Mouse (Mus musculus): ENCODE data around the gene Hdgfl2. TPM values are rescaled to one million over a fixed set of nuclear protein-coding genes. Genes with fewer than 3 reads are reported as not detected.

Hdgfl2 gene
- polyA plus RNA-seq (2014; fragmentation: Nextera tagmentation; extraction: Ambion mirVana) = 111 and 119 TPM in 2 replicates

GRCm38 (mm10) chr17:56078880-56079795 is at the start of gene Hdgfl2:
TSS of gene Hdgfl2 (plus strand) at chr17:56079634.
- WGBS = under 1% methylated on average over 61 of the region's 61 CpGs
- Histone ChIP-seq H3K36me3 (ENCODE audit: control insufficient read depth, insufficient read depth, low read length) (no peaks in the 10 kb centered on the region), H3K27me3 (replicated peaks; ENCODE audit: control insufficient read depth, insufficient read depth, low read length) (no peaks in the 10 kb centered on the region), H3K27ac (ENCODE audit: low read depth, low read length) (peak within 1 kb of the TSS; percentile 58; the same call in 1 of the 2 replicates), H3K4me1 (replicated peaks; ENCODE audit: control insufficient read depth, insufficient read depth, low read length) (peaks cover 18% of the 10 kb centered on the region), H3K9ac (ENCODE audit: low read depth, low read length) (peak within 1 kb of the TSS; percentile 74), H3K4me3 (ENCODE audit: low read depth, low read length) (peak within 1 kb of the TSS; percentile 71), H3K9me3 (ENCODE audit: control insufficient read depth, low read length) (no peaks in the 10 kb centered on the region), H3K4me2 (peak within 1 kb of the TSS; percentile 92)
- DNase-seq (ENCODE audit: low spot score) = peak; percentile 99
- ATAC-seq (replicated peaks; ENCODE audit: low FRiP score) = peak; percentile 90

- peaks cover 19% of the 10 kb centered on the region for H3K36me3 ChIP-seq (ENCODE audit: control insufficient read depth, insufficient read depth, low read length)
These were observed 49.1 kb upstream of the Hdgfl2 start for GRCm38 (mm10) chr17:56030238-56030870.

DNA sequence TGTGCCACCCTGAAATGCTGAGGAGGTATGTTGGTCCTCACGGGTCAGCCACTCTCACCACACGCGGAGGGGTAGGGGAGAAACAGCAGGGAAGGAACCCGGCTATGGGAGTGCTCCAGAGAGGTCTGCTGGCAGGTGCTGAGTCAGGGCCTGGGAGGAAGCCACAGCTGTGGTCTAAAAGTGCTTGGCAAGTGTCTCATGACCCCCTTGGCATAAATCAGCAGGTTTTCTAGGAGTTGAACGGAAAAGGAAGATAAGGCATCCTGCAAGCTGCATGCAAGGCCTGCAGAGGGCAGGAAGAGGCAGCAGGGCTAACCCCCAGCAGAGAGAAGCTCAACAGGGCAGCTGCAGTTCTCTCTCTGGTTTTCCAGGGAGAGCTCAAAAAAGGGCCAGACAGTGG is 48.5 kb upstream of the Hdgfl2 start:
- Histone ChIP-seq H3K9ac (ENCODE audit: low read depth, low read length) (no peak overlapping the region), H3K27me3 (replicated peaks; ENCODE audit: control insufficient read depth, insufficient read depth, low read length) (no peaks in the 10 kb centered on the region), H3K27ac (ENCODE audit: low read depth, low read length) (no peak overlapping the region), H3K4me3 (ENCODE audit: low read depth, low read length) (no peak overlapping the region), H3K4me2 (no peak overlapping the region), H3K4me1 (replicated peaks; ENCODE audit: control insufficient read depth, insufficient read depth, low read length) (peaks cover 46% of the 10 kb centered on the region), H3K9me3 (ENCODE audit: control insufficient read depth, low read length) (no peaks in the 10 kb centered on the region), H3K36me3 (ENCODE audit: control insufficient read depth, insufficient read depth, low read length) (peaks cover 19% of the 10 kb centered on the region)
- ATAC-seq (replicated peaks; ENCODE audit: low FRiP score) = peak; percentile 48
- no peak for DNase-seq (ENCODE audit: low spot score)
- 38% methylated on average over 5 of the region's 5 CpGs for WGBS

More at GRCm38 (mm10) chr17:56030238-56030870, 49.1 kb upstream of the Hdgfl2 start:
- no peak overlapping the region for H3K9ac ChIP-seq (ENCODE audit: low read depth, low read length)
- H3K27ac ChIP-seq (ENCODE audit: low read depth, low read length) = no peak overlapping the region
- WGBS = 89% methylated on average over 9 of the region's 9 CpGs
- H3K27me3 ChIP-seq (replicated peaks; ENCODE audit: control insufficient read depth, insufficient read depth, low read length) = no peaks in the 10 kb centered on the region
- ATAC-seq (replicated peaks; ENCODE audit: low FRiP score) = no peak
- H3K9me3 ChIP-seq (ENCODE audit: control insufficient read depth, low read length) = no peaks in the 10 kb centered on the region
- H3K4me3 ChIP-seq (ENCODE audit: low read depth, low read length) = no peak overlapping the region
- no peak overlapping the region for H3K4me2 ChIP-seq
- H3K4me1 ChIP-seq (replicated peaks; ENCODE audit: control insufficient read depth, insufficient read depth, low read length) = peaks cover 43% of the 10 kb centered on the region
- DNase-seq (ENCODE audit: low spot score) = no peak

GRCm38 (mm10) chr17:56031431-56031830 is 48.0 kb upstream of the Hdgfl2 start:
- ATAC-seq (replicated peaks; ENCODE audit: low FRiP score) (no peak), DNase-seq (ENCODE audit: low spot score) (no peak)
- H3K4me2 ChIP-seq = no peak overlapping the region
- peaks cover 46% of the 10 kb centered on the region for H3K4me1 ChIP-seq (replicated peaks; ENCODE audit: control insufficient read depth, insufficient read depth, low read length)
- no peaks in the 10 kb centered on the region for H3K27me3 ChIP-seq (replicated peaks; ENCODE audit: control insufficient read depth, insufficient read depth, low read length)
- WGBS = 91% methylated on average over 7 of the region's 7 CpGs
- H3K9ac ChIP-seq (ENCODE audit: low read depth, low read length) = no peak overlapping the region
- peaks cover 19% of the 10 kb centered on the region for H3K36me3 ChIP-seq (ENCODE audit: control insufficient read depth, insufficient read depth, low read length)
- no peak overlapping the region for H3K4me3 ChIP-seq (ENCODE audit: low read depth, low read length)
- H3K27ac ChIP-seq (ENCODE audit: low read depth, low read length) = no peak overlapping the region
- no peaks in the 10 kb centered on the region for H3K9me3 ChIP-seq (ENCODE audit: control insufficient read depth, low read length)

GRCm38 (mm10) chr17:56032127-56032733 is 47.2 kb upstream of the Hdgfl2 start:
- Histone ChIP-seq H3K27ac (ENCODE audit: low read depth, low read length) (no peak overlapping the region), H3K36me3 (ENCODE audit: control insufficient read depth, insufficient read depth, low read length) (peaks cover 19% of the 10 kb centered on the region)

DNA sequence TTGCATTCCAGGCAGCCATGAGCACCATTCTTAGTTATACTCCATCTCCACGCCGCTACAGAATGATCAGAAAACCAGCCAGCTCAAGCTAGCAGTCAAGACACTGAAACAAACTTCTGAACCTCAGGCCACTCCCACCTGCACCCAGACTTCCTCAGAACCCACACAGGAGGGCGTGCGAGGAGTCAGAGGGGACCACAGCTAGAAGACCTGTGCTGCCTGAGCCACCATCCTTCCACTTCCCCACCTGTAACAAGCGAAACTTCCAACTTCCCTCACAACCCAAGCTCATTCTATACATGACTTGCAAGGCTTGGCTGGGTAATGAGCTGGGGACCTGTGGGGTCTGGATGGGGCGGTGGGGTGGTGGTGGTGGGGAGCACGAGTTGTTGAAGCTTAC is 46.6 kb upstream of the Hdgfl2 start:
- H3K9me3 ChIP-seq (ENCODE audit: control insufficient read depth, low read length) = no peaks in the 10 kb centered on the region
- 68% methylated on average over 7 of the region's 7 CpGs for WGBS
- no peak overlapping the region for H3K4me3 ChIP-seq (ENCODE audit: low read depth, low read length)
- H3K27me3 ChIP-seq (replicated peaks; ENCODE audit: control insufficient read depth, insufficient read depth, low read length) = no peaks in the 10 kb centered on the region
- DNase-seq (ENCODE audit: low spot score) = no peak
- H3K9ac ChIP-seq (ENCODE audit: low read depth, low read length) = no peak overlapping the region
- H3K36me3 ChIP-seq (ENCODE audit: control insufficient read depth, insufficient read depth, low read length) = peaks cover 19% of the 10 kb centered on the region
- peaks cover 47% of the 10 kb centered on the region for H3K4me1 ChIP-seq (replicated peaks; ENCODE audit: control insufficient read depth, insufficient read depth, low read length)
- H3K27ac ChIP-seq (ENCODE audit: low read depth, low read length) = no peak overlapping the region
- no peak overlapping the region for H3K4me2 ChIP-seq
- no peak for ATAC-seq (replicated peaks; ENCODE audit: low FRiP score)

More at GRCm38 (mm10) chr17:56032127-56032733, 47.2 kb upstream of the Hdgfl2 start:
- H3K4me3 ChIP-seq (ENCODE audit: low read depth, low read length) = no peak overlapping the region
- ATAC-seq (replicated peaks; ENCODE audit: low FRiP score) (no peak), DNase-seq (ENCODE audit: low spot score) (no peak)
- no peaks in the 10 kb centered on the region for H3K27me3 ChIP-seq (replicated peaks; ENCODE audit: control insufficient read depth, insufficient read depth, low read length)
- no peak overlapping the region for H3K9ac ChIP-seq (ENCODE audit: low read depth, low read length)
- 74% methylated on average over 6 of the region's 6 CpGs for WGBS
- H3K4me2 ChIP-seq = no peak overlapping the region
- H3K9me3 ChIP-seq (ENCODE audit: control insufficient read depth, low read length) = no peaks in the 10 kb centered on the region
- H3K4me1 ChIP-seq (replicated peaks; ENCODE audit: control insufficient read depth, insufficient read depth, low read length) = peaks cover 45% of the 10 kb centered on the region

- Histone ChIP-seq H3K9ac (ENCODE audit: low read depth, low read length) (no peak overlapping the region), H3K9me3 (ENCODE audit: control insufficient read depth, low read length) (no peaks in the 10 kb centered on the region), H3K36me3 (ENCODE audit: control insufficient read depth, insufficient read depth, low read length) (peaks cover 13% of the 10 kb centered on the region), H3K4me1 (replicated peaks; ENCODE audit: control insufficient read depth, insufficient read depth, low read length) (peaks cover 47% of the 10 kb centered on the region), H3K27ac (ENCODE audit: low read depth, low read length) (0 out of 2 replicates have a peak overlapping the region, but pooled peaks have one; percentile 23), H3K4me3 (ENCODE audit: low read depth, low read length) (0 out of 2 replicates have a peak overlapping the region, but pooled peaks have one; percentile 4), H3K4me2 (peak overlapping the region; percentile 87), H3K27me3 (replicated peaks; ENCODE audit: control insufficient read depth, insufficient read depth, low read length) (no peaks in the 10 kb centered on the region)
- ATAC-seq (replicated peaks; ENCODE audit: low FRiP score) (no peak), DNase-seq (ENCODE audit: low spot score) (no peak)
- WGBS = 80% methylated on average over 7 of the region's 7 CpGs
These were observed 45.3 kb upstream of the Hdgfl2 start for GRCm38 (mm10) chr17:56034040-56034725.

GRCm38 (mm10) chr17:56034726-56035100 is 44.7 kb upstream of the Hdgfl2 start:
- ATAC-seq (replicated peaks; ENCODE audit: low FRiP score) (no peak), DNase-seq (ENCODE audit: low spot score) (no peak)
- Histone ChIP-seq H3K4me2 (peak overlapping the region; percentile 87), H3K4me1 (replicated peaks; ENCODE audit: control insufficient read depth, insufficient read depth, low read length) (peaks cover 47% of the 10 kb centered on the region), H3K27ac (ENCODE audit: low read depth, low read length) (no peak overlapping the region), H3K9me3 (ENCODE audit: control insufficient read depth, low read length) (no peaks in the 10 kb centered on the region), H3K9ac (ENCODE audit: low read depth, low read length) (no peak overlapping the region), H3K36me3 (ENCODE audit: control insufficient read depth, insufficient read depth, low read length) (peaks cover 9% of the 10 kb centered on the region), H3K4me3 (ENCODE audit: low read depth, low read length) (peak overlapping the region; percentile 4; the same call in 1 of the 2 replicates), H3K27me3 (replicated peaks; ENCODE audit: control insufficient read depth, insufficient read depth, low read length) (no peaks in the 10 kb centered on the region)
- WGBS = 83% methylated on average over 6 of the region's 6 CpGs
